Mouse (Mus musculus): Measurements from ENCODE around the gene Kctd21.

Gene Kctd21

DNA sequence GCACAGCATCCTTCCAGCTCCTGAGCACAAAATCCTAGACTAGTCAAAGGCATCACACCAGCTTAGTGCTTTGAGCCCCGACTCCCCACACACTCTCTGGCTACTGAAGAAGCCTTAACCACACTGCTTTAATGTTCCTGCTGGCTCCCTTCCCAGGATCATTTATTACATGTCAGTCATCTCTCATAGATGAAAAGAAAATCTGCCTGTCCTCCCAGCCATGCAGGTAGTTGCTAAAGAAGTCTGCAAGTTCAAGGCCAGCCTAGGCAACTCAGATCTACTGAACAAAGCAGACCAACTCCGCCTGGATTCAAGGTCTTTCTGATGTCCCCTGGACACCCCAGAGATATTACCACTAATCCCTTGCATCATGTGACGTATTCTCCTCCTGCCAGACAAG is 14.4 kb upstream of the Kctd21 start:
- no peak for DNase-seq (ENCODE audit: low read depth, low spot score)

DNA sequence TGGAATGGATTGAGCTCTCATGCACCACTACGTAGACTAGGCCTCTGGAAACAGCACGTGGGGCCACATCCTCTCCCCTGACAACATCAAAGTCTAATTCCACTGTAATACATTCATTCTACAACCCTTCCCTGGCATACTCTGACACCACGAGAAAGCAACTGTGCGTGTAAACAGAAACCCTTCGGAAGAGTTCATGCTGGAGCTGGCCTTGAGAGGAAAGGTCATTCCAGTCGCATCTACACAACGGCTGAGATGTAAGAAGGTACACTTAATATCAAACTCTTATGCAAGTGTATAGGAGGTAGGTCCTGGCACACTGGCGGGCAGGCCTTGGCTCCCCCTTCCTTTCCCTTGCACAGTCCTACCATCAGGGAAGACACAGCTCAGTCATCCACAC is 7.8 kb upstream of the Kctd21 start:
- no peak for DNase-seq (ENCODE audit: low read depth, low spot score)

DNA sequence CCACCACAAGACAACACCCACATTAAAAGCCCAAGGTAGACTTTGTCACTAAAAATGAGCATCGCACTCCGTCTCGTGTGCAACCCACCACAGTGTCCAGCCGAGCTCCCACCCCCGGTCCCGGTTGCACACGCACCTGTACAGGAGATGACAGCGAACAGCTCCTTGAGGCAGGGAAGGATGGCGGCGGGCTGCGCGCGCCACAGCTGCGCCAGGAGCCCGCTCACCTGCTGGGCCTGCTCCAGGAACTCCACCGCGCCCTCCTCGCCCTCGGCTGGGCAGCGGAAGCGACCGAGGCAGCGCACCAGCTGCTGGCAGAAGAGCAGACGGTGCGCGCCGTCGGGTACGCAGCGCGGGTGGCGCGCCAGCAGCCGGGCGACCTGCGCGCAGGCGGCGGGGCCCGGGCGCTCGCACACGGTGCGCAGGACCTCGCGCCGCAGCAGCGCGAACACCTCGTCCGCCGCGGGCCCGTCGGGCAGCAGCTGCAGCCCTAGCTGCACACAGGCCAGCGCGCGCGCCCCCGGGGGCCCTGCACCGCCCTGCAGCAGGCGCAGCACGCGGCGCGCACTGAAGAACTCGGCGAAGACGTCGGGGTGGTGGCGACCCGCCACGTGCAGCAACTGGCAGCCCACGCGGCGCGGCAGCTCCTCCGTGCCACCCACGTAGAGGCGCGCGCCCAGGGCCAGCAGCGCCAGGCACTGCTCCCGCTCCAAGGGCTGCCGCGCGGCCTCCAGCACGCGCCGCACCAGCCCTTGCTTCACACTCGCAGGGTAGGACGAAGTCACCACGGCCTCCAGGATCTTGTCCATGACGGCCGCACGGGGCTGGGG is 6.8 kb upstream of the Kctd21 start:
- no peak for DNase-seq (ENCODE audit: low read depth, low spot score)

DNA sequence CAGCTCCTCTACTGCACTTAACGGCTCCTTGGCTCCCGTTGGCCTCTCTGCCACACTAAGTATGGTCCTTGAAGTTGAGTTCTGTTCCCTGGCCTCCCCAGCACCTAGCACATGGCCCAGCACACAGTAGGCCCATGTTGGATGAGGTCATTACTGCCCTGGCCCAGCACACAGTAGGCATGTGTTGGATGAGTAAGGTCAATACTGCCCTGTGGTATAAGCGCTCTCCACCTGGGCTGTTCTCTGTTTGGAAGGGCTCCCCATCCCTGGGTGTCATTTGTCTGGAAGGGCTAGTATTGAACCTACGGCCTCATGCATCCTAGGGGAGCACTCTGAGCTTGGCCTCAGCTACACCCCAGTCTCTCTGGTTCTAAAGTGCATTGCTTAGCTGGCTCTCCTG is 4.8 kb upstream of the Kctd21 start:
- no peak for DNase-seq (ENCODE audit: low read depth, low spot score)

DNA sequence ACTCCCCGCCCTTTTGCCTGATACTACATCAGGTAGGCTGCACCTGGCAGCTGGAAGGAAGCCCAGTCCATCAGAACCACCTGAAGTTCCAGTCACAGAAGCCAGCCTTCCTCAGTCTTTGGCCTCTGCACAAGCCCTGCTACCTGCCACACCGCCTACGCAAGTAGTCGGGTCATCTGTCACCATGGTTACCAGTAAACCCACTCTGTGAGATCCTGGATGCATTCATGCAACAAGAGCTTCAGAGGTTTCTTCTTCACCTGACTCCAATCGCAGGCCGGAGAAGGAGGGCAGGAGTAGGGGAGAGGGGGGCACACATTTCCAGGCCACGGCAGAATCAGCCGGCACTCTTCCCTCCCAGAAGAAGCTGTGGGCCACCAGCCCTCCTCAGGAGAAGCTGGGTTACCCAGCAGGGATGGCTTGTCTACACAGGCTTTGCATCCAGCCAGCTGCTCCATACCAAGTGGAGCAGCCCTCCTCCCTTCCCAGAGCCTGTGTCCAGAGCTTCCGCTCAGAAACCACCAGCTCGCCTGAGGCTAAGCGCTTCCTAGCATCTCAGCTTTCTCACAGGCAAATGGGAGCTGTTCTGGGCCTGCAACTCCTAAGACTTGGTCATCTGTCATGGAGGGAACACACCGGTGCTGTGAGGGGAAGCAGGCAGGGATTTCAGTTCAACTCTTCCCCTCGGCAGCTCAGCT is 3.1 kb upstream of the Kctd21 start:
- no peak for DNase-seq (ENCODE audit: low read depth, low spot score)

DNA sequence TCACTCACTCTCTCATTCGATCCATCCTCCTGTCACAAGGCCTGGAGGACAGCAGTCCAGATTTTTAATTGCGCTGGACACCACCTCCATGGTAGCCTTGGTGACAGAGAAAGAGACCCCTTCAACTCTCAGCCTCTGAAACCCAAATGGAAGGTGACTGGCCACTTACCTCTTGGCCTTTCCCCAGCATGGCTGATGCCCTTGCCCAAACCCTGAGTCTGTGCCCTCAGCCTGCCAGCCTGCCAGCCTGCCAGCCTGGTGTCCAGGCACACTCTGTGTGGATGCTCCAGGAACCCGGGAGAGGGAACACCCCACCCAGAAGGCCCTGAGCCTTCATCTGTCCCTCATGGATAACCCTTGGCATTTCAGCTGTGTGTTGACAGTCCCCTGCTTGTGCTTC is 2.5 kb upstream of the Kctd21 start:
- no peak for DNase-seq (ENCODE audit: low read depth, low spot score)

DNA sequence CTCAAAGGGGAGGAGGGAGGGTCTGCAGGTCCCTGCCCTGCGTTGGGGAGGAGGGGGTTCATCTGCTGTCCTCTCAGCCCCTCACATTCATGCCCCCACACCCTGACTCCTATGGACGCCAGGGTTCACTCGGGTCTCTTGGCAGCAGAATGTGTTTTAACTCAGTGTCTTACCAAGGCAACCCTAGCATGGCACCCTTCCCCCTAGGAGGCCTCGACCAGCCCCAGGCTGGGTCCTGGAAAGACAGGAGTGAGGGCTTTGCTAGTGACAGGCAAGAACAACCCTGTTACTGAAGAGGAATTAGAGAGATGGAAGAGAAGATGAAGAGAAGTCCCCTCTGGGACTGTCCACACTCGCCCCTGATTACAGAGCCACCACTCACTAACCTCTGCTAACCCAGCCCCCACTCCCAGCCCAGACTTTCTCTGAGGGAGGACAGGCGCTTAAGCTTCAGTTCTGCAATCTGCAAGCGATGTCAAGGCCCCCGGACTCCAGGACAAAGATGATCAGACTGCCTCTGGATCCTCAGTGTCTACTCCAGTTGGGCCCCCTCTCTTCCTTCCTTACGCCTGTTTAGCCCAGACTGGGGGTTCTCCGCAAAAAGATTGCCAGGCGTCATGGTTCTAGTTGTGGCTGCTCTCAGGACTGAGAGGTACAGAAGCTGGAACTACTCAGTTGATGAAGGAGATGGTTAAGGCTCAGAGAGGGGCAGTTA is 1.0 kb upstream of the Kctd21 start:
- peak; percentile 10 for DNase-seq (ENCODE audit: low read depth, low spot score)

DNA sequence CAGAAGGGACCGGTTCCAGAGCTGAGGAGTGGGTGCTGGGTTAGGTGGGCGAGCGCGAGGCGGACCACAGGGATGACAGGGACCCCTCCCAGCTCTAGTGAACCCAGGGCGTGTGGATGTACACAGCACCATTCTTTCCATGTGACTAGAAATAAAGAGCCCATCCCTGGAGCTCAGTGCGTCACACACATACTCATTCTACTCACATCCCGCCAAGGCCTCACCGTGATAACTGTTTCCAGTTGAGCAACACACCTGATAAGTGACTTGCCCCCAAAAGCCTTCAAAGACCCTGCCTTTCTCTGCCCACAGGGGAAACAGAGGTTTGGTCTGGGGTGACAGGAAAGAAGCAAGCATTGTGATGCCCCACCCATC is 527 bp downstream of the Kctd21 start:
- no peak for DNase-seq (ENCODE audit: low read depth, low spot score)

DNA sequence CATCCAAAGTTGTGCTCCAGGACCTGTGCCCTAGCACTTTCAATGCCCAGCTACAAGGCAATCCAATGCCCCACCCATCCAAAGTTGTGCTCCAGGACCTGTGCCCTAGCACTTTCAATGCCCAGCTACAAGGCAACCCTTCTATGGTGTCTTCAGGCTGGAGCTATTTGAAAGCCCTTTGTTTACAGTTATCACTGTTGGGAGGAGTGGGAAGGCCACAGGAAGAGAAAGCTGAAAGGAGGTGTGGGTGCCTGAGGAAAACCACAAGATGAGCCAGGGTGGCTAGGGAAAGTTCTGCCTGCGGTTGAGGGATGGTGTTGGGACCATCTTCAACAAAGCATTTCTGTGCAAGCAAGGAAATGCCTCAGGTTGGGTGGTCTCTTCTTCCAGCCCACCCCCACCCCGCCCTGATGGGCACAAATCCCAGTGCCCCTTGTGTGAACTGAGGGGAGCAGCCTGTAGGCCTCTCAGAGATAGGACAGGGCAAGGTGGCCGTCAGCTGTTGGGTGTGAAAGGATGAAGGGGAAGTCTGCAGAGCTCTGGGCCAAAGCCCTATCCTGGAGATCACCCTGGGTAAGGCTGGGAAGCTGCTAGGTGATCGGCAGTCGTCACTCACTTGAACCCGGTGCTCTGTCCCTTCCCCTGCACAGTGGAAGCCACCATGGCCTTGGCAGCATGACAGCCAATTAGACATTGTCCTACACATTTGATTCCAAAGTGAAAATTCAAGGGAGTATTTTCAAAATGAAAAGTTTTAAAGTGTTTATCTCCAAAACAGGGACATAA is 1.2 kb downstream of the Kctd21 start:
- peak; percentile 17 for DNase-seq (ENCODE audit: low read depth, low spot score)

DNA sequence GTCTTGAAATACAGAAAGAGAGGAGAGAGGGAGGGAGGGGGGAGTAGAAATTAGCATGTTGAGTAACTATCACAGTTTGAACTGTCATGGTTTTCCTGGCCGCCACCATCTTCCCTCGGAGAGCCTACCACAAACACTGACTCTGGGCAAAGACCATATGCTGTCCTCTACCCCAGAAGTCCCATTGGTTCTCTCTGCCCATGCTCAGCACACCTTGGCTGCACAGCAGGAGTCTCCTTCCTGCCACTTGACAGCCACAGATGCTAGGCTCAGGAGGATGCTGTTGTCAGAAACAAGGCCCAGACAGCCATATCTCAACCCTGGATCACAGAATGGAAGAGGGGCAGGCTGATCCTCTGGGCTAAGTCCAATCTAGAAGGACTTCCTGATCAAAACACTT is 2.3 kb downstream of the Kctd21 start:
- no peak for DNase-seq (ENCODE audit: low read depth, low spot score)

DNA sequence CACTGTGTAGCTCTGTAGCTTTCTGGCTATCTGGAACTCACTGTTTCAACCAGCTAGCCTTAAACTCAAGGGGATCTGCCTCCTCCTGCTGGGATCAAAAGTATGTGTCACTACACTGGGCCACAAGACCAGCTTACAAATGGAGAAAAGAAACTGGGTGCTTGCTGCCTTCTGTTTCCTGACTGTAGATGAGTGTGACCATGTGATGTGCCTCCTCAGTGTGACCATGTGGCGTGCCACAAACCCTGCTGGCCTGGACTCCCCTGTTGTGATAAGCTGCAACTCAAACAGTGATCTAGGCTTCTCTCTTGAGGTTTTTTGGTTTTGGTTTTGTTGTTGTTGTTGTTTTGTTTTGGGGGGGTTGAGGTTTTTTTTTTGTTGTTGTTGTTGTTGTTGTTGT is 4.6 kb downstream of the Kctd21 start:
- DNase-seq (ENCODE audit: low read depth, low spot score): no peak

DNA sequence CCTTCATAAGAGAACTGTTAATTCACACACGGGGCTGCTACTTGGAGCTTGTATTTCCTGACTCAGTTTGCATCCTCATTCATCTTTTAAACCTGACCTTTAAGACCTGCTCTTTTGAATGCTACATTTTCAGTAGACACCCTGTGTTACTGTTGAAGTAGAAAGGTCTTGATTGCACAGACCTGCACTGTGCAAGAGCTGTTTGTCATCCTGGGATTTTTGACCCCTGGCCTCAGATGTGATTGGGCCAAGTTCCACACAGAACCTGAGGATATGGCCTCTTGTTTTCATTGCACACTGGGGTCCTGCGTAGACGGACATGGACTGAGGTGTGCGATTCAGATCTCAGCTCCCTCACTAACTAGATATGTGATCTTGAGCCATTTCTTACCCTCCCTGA is 6.5 kb downstream of the Kctd21 start:
- DNase-seq (ENCODE audit: low read depth, low spot score): no peak

DNA sequence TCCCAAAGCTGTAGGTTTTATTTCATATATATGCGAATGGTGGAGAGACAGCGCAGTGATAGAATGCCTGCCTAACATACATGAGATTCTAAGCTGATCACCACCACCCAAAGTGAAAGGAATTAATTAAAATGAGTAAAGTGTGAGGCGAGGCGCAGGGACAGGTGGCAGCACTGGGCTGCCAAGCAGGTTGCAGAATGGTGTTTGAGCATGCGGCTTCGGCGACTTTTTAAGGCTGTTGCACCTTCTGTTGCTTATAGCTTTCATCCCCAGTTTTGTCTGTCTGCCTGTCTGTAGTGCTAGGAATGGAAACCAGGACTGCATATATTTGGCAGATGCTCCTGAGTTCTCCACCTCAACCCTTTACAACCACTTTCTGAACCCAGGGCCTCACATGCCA is 7.5 kb downstream of the Kctd21 start:
- peak; percentile 24 for DNase-seq (ENCODE audit: low read depth, low spot score)

DNA sequence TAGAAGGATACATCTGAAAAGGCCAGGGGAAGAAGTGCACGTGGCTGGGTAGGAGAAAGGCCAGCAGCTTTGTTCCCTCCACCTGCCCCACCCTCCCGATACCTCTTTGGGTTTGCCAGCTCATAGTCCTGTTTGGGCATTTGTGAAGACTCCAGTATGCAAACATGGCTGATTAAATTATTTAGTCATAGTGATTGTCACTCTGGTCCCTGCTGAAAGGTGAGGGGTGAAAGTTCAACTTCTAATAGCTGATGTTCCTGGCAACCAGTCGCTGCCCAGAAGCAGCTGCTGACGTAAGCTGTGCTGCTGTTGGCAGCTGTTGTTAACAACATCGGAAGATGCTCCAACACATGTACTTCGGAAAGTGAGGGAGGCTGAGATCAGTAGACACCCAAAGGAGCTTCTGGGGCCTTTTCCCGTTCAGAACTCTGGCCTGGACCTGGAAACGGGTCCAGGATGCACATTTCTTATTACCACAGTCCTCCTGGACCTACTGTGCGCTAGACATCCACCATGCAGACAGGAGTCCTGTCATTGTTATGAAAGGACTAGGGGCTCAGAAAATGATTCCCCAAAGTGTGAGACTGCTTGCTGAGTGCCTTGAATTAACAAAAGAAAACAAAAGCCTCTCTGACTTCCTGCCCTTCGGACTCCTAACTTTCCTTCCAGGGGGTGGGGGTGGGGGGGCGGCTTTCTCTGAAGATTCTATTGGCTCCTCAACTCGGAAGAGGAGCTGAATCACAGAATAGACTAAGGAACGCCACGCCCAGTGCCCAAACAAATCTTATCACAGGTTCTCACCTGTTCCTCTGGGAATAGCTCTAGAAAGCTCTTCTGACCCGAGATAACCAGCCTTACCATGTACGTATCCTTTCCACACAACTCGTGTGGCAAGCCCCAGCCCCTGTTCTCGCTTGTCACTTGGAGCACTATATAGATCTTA is 9.1 kb downstream of the Kctd21 start:
- no peak for DNase-seq (ENCODE audit: low read depth, low spot score)

DNA sequence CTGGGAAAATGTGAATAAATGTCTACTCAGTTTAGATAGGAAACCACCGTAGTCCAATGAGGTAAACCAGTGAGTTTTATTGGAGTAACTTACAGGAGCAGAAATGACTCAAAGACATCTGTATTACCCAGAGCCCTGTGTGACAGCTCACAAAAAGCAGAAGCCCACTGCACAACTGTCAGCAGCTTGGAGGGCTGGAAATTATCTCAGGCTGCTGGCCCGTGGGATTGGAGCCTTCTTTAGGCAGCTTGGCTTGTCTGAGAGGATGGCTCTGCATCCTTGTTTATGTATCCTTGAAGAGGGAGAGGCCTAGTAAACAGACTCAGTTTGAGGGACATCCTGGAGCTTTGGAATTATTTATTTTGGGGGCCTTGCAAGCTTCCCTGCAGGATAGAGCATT is 10.8 kb downstream of the Kctd21 start:
- DNase-seq (ENCODE audit: low read depth, low spot score): no peak

DNA sequence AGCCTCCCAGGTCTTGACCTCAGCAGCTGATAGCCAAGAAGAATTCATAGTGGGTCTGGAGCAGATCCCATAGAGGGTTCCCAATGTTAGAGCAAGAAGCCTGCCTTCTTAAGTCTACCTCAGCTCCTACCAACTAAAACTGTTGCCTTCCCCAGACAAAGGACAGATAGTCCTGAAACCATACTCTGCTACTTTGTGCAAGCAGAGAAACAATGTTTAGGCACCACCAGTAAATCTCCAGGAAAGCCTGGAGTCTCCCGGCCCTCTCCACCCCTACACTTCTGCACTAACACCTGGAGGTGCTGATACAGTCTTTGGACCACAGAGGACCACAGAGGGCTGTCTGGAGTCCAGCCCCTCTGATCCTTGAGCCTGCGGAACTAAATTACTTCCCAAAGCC is 12.5 kb downstream of the Kctd21 start:
- DNase-seq (ENCODE audit: low read depth, low spot score): no peak

DNA sequence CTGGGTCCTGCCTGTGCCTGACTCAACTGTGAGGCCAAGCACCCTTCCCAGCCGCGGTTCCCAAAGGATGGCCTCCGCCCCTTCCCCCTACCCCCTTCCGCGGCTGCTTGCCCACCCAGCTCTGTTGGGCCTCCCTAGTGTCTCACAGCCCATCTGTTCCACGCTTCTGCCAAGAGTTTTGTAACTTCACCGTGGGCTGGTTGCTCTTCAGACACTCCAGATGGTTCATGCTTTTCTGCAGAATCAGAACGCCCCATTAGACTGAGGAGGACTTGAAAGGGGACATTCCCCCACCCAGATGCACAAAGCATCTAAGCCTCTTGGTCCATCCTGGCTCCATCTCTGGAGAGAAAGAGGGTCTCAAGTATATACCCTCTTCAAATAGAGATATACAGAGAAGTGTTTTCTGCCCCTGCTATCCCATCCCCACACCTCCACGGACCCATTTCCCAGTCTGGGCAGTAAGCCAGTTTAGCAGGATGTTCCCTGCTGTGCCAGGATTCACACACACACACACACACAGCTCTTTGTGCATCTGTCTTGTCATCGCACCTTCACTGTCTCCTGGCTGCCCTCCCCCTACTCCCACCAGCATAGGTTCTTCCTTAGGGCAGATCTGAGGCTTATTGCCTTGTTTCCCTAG is 13.2 kb downstream of the Kctd21 start:
- DNase-seq (ENCODE audit: low read depth, low spot score): no peak

DNA sequence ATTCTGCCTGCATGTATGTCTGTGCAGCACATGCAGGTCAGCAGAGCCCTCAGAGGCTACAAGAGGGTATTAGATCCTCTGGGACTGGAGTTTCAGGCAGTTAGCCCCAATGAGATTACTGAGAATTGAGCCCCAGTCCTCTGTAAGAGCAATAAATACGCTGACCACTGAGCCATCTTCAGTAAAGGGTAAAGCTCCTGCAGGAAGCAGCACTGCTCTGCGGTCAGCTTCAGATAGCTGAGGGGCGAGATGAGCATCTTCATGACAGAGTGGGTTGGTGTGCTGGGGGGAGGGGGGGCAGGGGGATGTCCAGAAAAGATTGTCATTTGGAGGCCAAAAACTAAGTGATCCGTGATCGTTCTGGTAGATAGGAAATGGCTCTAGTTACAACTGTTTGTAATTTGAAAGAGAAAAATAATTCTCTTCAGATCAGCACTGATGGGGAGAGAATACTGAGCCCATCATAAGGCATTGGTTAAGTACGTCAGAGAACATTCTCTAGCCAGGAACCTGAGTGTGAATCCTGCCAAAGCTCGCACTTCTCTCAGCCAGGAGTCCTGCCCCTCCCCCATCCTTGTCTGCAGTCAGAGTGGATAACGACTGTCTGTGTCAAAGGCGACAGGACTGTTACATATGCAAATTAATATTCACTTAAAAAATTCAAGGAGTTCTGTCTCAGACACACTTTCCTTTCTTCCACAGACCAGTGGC is 14.1 kb downstream of the Kctd21 start:
- no peak for DNase-seq (ENCODE audit: low read depth, low spot score)

DNA sequence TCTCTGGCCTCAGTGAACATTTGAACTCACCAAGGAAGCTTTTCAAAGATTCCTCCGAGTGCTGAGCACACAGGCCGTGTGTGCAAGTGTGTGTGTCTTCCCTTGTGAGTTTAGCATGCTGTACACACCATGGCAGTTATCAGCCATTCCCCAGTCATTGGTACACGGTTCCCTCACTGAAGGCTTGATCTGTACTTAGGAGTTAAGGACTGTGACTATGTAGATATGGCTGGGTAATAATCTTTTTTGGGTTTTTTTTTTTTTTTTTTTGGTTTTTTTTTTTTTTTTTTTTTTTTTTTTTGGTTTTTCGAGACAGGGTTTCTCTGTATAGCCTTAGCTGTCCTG is 14.7 kb downstream of the Kctd21 start:
- DNase-seq (ENCODE audit: low read depth, low spot score): no peak

DNA sequence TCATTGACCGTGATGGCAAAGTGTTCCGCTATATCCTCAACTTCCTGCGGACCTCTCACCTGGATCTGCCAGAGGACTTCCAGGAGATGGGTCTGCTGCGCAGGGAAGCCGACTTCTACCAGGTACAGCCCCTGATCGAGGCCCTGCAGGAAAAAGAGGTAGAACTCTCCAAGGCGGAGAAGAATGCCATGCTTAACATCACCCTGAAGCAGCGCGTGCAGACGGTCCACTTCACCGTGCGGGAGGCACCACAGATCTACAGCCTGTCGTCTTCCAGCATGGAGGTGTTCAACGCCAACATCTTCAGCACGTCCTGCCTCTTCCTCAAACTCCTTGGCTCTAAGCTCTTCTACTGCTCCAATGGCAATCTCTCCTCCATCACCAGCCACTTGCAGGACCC is 15.3 kb downstream of the Kctd21 start:
- no peak for DNase-seq (ENCODE audit: low read depth, low spot score)

Measured in CD4-positive, CD25-positive, alpha-beta regulatory T cell, adult 2 months (primary cell).